Mouse (Mus musculus): Measurements from ENCODE around the gene Plcb3. TPM values are rescaled to one million over a fixed set of nuclear protein-coding genes. Genes with fewer than 3 reads are reported as not detected.

Plcb3 gene
- polyA plus RNA-seq, 1 experiment from 2014 or later: 18.1 TPM

DNA sequence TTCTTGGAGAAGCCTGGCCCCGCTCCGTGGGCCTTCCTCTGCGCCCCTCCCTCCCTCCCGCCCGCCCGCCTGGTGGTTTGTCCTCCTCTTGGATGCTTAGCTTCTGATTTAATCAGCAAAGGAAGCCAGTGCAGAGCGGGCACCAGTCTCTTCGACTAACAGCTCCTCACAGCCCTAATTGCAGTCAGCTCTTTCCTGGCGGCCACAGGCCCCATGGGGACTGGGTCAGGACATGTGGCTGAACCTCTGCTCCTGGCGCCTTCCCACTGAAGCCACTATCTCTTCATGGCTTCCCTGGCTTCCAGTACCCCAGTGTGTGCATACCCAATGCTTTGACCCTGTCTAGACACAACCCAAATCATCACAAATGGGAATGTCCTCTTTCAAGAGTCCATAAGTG, 19.8 kb downstream of the Plcb3 start:
- H3K36me3 ChIP-seq: peaks cover 76% of the 10 kb centered on the region
- WGBS: 71% methylated on average over 10 of the region's 10 CpGs
- no peaks in the 10 kb centered on the region for H3K9me3 ChIP-seq

DNA sequence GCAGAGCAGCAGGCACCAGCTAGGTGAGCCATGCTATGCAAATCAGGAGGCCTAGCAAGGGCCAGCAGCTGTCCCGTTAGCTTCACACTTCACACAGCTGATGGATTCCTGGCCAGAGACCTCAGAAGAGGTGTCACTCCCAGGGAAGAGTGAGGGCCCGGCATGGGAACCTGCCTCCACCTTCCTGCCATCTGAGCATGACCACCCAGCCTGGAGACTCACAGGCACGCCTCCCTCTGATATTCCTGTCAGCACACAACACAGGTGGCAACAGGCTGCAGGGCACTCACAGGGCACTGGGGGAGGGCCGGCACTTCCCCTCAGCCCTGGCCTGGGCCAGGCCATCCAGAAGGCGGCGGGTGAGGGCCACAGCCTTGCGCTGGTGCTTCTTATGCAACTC, 20.8 kb downstream of the Plcb3 start:
- H3K36me3 ChIP-seq: peaks cover 67% of the 10 kb centered on the region
- H3K9ac ChIP-seq: peak overlapping the region; percentile 17

More for the DNA sequence above, 19.8 kb downstream of the Plcb3 start:
- no peak for ATAC-seq (ENCODE audit: extremely low read depth, insufficient number of reproducible peaks, low FRiP score, low TSS enrichment)
- H3K4me2 ChIP-seq: no peak overlapping the region
- peaks cover 37% of the 10 kb centered on the region for H3K4me1 ChIP-seq
- no peak overlapping the region for H3K4me3 ChIP-seq
- H3K27me3 ChIP-seq (replicated peaks): no peaks in the 10 kb centered on the region
- H3K9ac ChIP-seq: peak overlapping the region; percentile 17; the same call in 1 of the 2 replicates
- no peak overlapping the region for H3K27ac ChIP-seq (replicated peaks)

DNA sequence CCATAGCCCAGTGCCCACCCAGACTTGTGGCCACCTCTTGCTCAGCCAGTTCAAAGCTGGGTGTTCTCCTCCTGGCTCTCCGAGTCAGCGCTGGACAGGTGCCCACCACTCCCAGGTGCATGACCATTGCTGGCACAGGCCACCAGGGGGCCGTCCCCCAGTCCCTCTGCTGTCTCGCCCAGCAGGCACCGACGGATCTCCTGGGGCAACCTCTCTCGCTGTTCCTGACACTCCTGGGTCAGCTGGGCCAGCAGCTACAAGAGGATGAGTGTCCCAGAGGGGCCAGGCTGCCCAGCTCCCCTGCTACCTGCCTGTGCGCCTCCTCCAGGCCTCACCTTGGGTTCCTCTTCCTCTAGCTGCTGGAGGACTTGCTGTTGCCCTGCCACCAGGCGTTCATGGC, 22.2 kb downstream of the Plcb3 start:
- Histone ChIP-seq H3K4me2 (no peak overlapping the region), H3K4me3 (no peak overlapping the region), H3K9me3 (no peaks in the 10 kb centered on the region), H3K4me1 (peaks cover 46% of the 10 kb centered on the region), H3K27ac (replicated peaks) (no peak overlapping the region), H3K36me3 (peaks cover 53% of the 10 kb centered on the region), H3K9ac (peak overlapping the region; percentile 17; the same call in 1 of the 2 replicates), H3K27me3 (replicated peaks) (no peaks in the 10 kb centered on the region)
- 54% methylated on average over 9 of the region's 9 CpGs for WGBS
- no peak for ATAC-seq (ENCODE audit: extremely low read depth, insufficient number of reproducible peaks, low FRiP score, low TSS enrichment)

More for the DNA sequence above, 20.8 kb downstream of the Plcb3 start:
- peak overlapping the region; percentile 11; the same call in 1 of the 2 replicates for H3K4me2 ChIP-seq
- peaks cover 37% of the 10 kb centered on the region for H3K4me1 ChIP-seq
- H3K27ac ChIP-seq (replicated peaks): peak overlapping the region; percentile 24; the same call in 1 of the 2 replicates
- H3K9me3 ChIP-seq: no peaks in the 10 kb centered on the region
- WGBS: 44% methylated on average over 7 of the region's 7 CpGs
- no peaks in the 10 kb centered on the region for H3K27me3 ChIP-seq (replicated peaks)
- no peak for ATAC-seq (ENCODE audit: extremely low read depth, insufficient number of reproducible peaks, low FRiP score, low TSS enrichment)
- no peak overlapping the region for H3K4me3 ChIP-seq

DNA sequence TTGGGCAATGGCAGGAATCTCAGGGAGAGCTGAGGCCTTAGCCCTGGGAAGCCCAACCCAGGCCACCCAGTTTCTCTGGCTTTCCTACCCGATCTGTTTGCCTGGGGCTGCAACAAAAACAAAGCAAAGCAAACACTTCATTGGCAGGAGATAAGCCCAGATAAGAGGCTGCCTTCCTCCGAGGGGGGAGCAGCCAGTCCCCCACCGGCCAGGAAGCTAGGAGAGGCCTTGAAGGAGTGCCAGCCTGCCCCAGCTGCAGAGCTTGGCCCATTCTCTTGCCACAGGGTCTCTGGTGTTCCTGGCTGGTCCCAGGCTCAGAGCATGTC, 23.6 kb downstream of the Plcb3 start:
- no peak for ATAC-seq (ENCODE audit: extremely low read depth, insufficient number of reproducible peaks, low FRiP score, low TSS enrichment)

DNA sequence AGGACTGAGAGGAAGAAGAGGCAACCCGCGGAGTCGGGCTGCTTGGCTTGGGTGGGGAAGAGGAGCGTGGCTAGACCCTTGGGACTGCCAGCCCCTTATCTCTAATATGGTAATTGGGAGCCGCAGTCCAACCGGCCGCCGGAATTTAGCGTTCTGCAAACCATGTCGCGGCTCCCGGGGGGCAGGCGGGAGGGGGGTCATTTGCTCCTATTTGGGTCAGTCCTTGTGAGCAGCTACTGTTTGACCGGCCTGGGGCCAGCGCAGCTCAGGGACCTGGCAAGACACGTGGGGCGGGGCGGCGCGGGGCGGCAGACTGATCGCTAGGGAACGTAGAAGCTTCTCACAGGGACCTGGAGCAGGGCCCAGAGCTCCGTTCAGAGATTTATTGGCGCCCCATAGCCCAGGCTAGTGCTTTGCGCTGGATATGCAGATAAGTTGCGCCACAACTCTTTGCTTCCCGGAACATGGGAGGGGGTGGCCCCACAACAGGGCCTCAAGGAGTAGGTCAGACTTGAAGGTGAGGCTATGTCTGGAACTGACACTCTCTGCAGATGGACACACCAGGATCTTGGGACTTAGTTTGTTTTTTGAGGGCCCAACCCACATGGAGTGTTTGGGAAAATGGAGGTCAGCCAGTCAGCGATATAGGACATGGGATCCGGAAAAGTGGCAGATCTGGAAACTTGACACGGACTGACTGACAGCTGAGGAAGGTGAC, 24.1 kb downstream of the Plcb3 start:
- H3K4me3 ChIP-seq: peak overlapping the region; percentile 63
- H3K9ac ChIP-seq: peak overlapping the region; percentile 86
- H3K9me3 ChIP-seq: no peaks in the 10 kb centered on the region
- no peaks in the 10 kb centered on the region for H3K27me3 ChIP-seq (replicated peaks)
- H3K36me3 ChIP-seq: peaks cover 39% of the 10 kb centered on the region
- 1% methylated on average over 31 of the region's 31 CpGs for WGBS
- peak overlapping the region; percentile 97 for H3K27ac ChIP-seq (replicated peaks)
- peak; percentile 35; the same call in 1 of the 2 replicates for ATAC-seq (ENCODE audit: extremely low read depth, insufficient number of reproducible peaks, low FRiP score, low TSS enrichment)
- peak overlapping the region; percentile 91 for H3K4me2 ChIP-seq
- H3K4me1 ChIP-seq: peaks cover 46% of the 10 kb centered on the region

More for the DNA sequence above, 23.6 kb downstream of the Plcb3 start:
- WGBS: 4% methylated on average over 3 of the region's 3 CpGs
- H3K9me3 ChIP-seq: no peaks in the 10 kb centered on the region
- H3K4me3 ChIP-seq: peak overlapping the region; percentile 63
- peak overlapping the region; percentile 91 for H3K4me2 ChIP-seq
- H3K4me1 ChIP-seq: peaks cover 46% of the 10 kb centered on the region
- H3K36me3 ChIP-seq: peaks cover 43% of the 10 kb centered on the region
- H3K9ac ChIP-seq: peak overlapping the region; percentile 86
- H3K27me3 ChIP-seq (replicated peaks): no peaks in the 10 kb centered on the region
- peak overlapping the region; percentile 97 for H3K27ac ChIP-seq (replicated peaks)

DNA sequence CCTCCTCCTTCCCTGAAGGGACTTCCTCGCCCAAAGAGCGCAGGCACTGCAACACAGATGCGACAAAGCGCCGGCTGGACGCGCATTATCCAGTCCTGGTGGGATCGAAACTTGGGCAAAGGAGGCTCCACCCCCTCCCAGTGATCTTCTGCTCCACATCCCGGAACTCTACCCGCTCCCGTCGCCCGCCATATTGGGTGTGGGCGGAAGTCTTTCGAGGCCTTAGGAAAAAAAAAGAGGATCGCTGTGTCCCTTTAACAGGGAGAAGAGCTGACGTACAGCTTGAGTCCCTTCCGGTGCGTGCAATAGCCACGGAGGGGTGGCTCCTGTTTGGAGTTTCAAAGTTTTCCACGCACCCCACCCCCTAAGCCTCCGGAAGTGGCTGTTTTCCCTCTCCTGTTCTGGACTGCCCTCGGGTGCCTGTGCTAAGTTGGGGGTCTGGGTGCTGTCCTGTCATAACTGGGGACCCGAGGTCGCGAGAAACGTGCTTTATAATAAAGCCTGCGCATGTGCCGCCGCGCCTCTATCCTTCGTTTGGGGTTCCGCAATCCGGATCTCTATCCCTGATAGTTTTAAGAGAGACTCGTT, 24.8 kb downstream of the Plcb3 start:
- H3K27ac ChIP-seq (replicated peaks): peak overlapping the region; percentile 97
- WGBS: 0% methylated on average over 35 of the region's 35 CpGs
- peaks cover 46% of the 10 kb centered on the region for H3K4me1 ChIP-seq
- peak overlapping the region; percentile 86 for H3K9ac ChIP-seq
- peak overlapping the region; percentile 91 for H3K4me2 ChIP-seq
- peak overlapping the region; percentile 63 for H3K4me3 ChIP-seq
- H3K36me3 ChIP-seq: peaks cover 38% of the 10 kb centered on the region
- peak; percentile 52 for ATAC-seq (ENCODE audit: extremely low read depth, insufficient number of reproducible peaks, low FRiP score, low TSS enrichment)
- H3K27me3 ChIP-seq (replicated peaks): no peaks in the 10 kb centered on the region
- H3K9me3 ChIP-seq: no peaks in the 10 kb centered on the region

DNA sequence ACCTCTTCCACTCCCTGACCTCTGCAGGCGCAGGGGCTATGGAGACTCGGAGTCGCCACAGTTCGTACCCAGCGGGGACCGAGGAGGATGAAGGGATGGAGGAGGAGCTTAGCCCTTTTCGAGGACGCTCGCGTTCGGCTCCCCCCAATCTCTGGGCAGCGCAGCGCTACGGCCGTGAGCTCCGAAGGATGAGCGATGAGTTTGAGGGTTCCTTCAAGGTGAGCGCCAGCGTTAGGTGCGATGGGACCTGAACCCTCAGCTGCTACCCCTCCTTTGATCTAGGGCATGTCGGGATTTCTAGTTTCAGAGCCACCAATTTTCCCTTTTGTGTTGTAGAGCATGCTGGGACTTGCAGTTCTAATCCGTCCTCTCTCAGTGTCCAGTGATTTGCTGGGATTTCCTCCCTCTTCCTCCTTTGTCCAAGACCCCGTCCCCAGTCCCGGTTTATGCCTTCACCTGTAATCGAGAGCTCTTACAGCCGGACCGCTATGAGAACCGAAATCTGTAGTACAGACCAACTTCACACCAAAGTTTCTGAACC, 25.6 kb downstream of the Plcb3 start:
- Histone ChIP-seq H3K27me3 (replicated peaks) (no peaks in the 10 kb centered on the region), H3K36me3 (peaks cover 37% of the 10 kb centered on the region), H3K4me1 (peaks cover 41% of the 10 kb centered on the region), H3K9me3 (no peaks in the 10 kb centered on the region), H3K4me3 (peak overlapping the region; percentile 63), H3K4me2 (peak overlapping the region; percentile 91), H3K27ac (replicated peaks) (peak overlapping the region; percentile 97), H3K9ac (peak overlapping the region; percentile 86)
- WGBS: 1% methylated on average over 28 of the region's 28 CpGs
- no peak for ATAC-seq (ENCODE audit: extremely low read depth, insufficient number of reproducible peaks, low FRiP score, low TSS enrichment)

DNA sequence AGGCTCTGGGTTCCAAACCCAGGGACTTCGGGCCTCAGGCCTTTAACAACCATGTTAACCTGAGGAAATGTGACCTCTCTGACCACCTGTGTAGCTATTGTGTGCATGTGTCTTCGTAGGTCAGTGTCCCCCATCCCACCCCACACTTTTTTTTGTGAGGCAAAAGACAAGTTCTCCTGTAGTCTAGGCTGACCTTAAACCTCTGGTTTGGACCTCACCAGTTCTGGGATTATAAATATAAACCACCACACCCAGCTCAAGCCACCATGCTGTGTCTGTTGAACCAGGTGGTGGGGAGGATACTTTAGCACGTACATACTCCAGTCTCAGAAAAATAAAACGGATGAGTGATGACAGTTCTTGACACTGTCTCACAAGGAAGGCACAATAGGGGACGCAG, 26.3 kb downstream of the Plcb3 start:
- Histone ChIP-seq H3K9ac (peak overlapping the region; percentile 86), H3K4me2 (peak overlapping the region; percentile 91), H3K4me3 (peak overlapping the region; percentile 63), H3K27me3 (replicated peaks) (no peaks in the 10 kb centered on the region), H3K9me3 (no peaks in the 10 kb centered on the region), H3K36me3 (peaks cover 37% of the 10 kb centered on the region), H3K27ac (replicated peaks) (peak overlapping the region; percentile 97), H3K4me1 (peaks cover 34% of the 10 kb centered on the region)
- ATAC-seq (ENCODE audit: extremely low read depth, insufficient number of reproducible peaks, low FRiP score, low TSS enrichment): no peak
- 60% methylated on average over 5 of the region's 5 CpGs for WGBS

DNA sequence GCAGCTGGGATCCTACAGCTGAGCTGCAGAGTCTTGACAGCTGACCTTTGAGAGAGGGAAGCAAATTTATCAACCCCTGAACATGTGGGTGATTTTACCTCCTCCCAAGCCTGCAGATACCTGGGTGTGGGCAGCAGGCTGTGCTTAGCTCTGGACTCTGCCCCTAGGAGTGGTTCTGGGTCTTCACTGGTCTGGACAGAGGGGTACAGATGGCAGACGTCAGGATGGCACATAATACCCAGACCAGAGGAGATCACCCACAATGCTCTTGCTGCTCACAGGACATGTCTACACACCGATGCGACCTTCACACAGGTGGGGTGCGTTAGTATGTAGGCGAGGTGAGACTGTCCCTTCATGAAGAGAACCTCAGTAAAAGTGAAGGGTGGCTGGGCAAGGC, 26.7 kb downstream of the Plcb3 start:
- H3K4me2 ChIP-seq: no peak overlapping the region
- peaks cover 30% of the 10 kb centered on the region for H3K4me1 ChIP-seq
- H3K27me3 ChIP-seq (replicated peaks): no peaks in the 10 kb centered on the region
- peaks cover 37% of the 10 kb centered on the region for H3K36me3 ChIP-seq
- no peak overlapping the region for H3K27ac ChIP-seq (replicated peaks)
- H3K4me3 ChIP-seq: no peak overlapping the region
- WGBS: 88% methylated on average over 5 of the region's 5 CpGs
- no peak for ATAC-seq (ENCODE audit: extremely low read depth, insufficient number of reproducible peaks, low FRiP score, low TSS enrichment)
- no peaks in the 10 kb centered on the region for H3K9me3 ChIP-seq
- peak overlapping the region; percentile 86 for H3K9ac ChIP-seq

DNA sequence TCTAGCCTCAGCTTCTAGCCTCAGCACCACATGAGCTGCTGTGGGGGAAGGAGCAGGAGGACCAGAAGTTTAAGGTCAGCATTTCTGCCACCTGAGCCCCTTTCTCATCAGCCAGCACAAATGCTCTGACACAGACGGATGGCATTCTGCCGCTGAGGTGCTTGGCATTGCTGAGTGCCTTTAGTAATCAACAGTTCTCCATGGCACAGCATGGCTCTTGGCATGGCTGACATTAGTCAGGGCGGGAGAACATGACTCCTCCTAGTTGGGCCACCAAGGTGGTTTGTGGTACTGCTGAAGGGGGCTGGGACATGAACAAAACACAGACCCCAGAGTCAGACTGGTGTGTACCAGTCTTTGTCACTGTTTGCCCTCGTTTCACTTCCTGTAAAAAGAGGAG, 28.1 kb downstream of the Plcb3 start:
- ATAC-seq (ENCODE audit: extremely low read depth, insufficient number of reproducible peaks, low FRiP score, low TSS enrichment): no peak
- Histone ChIP-seq H3K4me1 (peaks cover 25% of the 10 kb centered on the region), H3K4me2 (no peak overlapping the region), H3K9me3 (no peaks in the 10 kb centered on the region), H3K9ac (no peak overlapping the region), H3K27ac (replicated peaks) (no peak overlapping the region), H3K36me3 (peaks cover 30% of the 10 kb centered on the region), H3K27me3 (replicated peaks) (no peaks in the 10 kb centered on the region), H3K4me3 (no peak overlapping the region)
- WGBS: 78% methylated on average over 4 of the region's 4 CpGs

DNA sequence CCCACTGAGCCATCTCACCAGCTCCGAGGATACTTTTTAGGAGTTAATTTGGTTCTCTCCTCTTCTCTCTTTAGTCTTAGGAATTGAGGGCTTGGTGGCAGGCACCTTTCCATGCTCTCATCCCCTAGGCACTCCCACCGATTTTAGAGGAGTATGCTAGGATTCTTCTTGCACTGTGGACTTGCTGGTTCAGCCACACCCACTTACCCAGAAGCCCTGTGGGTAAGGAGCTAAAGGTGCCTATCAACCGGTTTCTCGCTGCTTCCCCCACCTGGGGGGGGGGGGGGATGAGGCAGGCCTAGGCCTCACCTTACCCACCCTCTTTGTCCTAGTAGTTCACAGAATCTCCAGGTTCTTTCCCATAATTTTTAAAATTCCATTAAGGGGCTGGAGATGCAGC, 28.5 kb downstream of the Plcb3 start:
- H3K4me3 ChIP-seq: no peak overlapping the region
- peaks cover 25% of the 10 kb centered on the region for H3K4me1 ChIP-seq
- WGBS: 43% methylated on average over 4 of the region's 4 CpGs
- H3K9me3 ChIP-seq: no peaks in the 10 kb centered on the region
- peaks cover 30% of the 10 kb centered on the region for H3K36me3 ChIP-seq
- no peak for ATAC-seq (ENCODE audit: extremely low read depth, insufficient number of reproducible peaks, low FRiP score, low TSS enrichment)
- no peak overlapping the region for H3K27ac ChIP-seq (replicated peaks)
- no peak overlapping the region for H3K9ac ChIP-seq
- H3K4me2 ChIP-seq: no peak overlapping the region
- no peaks in the 10 kb centered on the region for H3K27me3 ChIP-seq (replicated peaks)

All from heart, embryonic 13.5 days (tissue).